Mouse (Mus musculus) spleen, postnatal 10 days (tissue): ENCODE results near the gene Snx9.
A peak's percentile ranks its signal among the peaks of the same experiment; 100 is the strongest.

Source experiments
- DNase-seq, 2 experiments: peaks; one replicate each; pipeline ENCODE4 v3.0.0; 2021 to 2022; ENCODE audit warnings: low spot score in 2 of 2

Snx9 gene

GRCm38 (mm10) chr17:5843641-5843990 lies 2.5 kb downstream of the Snx9 start:
- DNase-seq: no peak

- no peak for DNase-seq
Measured at GRCm38 (mm10) chr17:5845376-5845775, 4.2 kb downstream of the Snx9 start.

- no peak for DNase-seq
Measured at GRCm38 (mm10) chr17:5846101-5846500, 5.0 kb downstream of the Snx9 start.

- DNase-seq: no peak
Measured at GRCm38 (mm10) chr17:5848706-5849415, 7.7 kb downstream of the Snx9 start.

- no peak for DNase-seq
Measured at GRCm38 (mm10) chr17:5849421-5849910, 8.3 kb downstream of the Snx9 start.

- no peak for DNase-seq
Measured at GRCm38 (mm10) chr17:5850031-5850430, 8.9 kb downstream of the Snx9 start.

- DNase-seq: no peak
Measured at GRCm38 (mm10) chr17:5850476-5850875, 9.3 kb downstream of the Snx9 start.

- no peak for DNase-seq
Measured at GRCm38 (mm10) chr17:5853936-5854335, 12.8 kb downstream of the Snx9 start.

- no peak for DNase-seq
Measured at GRCm38 (mm10) chr17:5855560-5855959, 14.4 kb downstream of the Snx9 start.

- DNase-seq: no peak
Measured at GRCm38 (mm10) chr17:5856426-5856825, 15.3 kb downstream of the Snx9 start.

GRCm38 (mm10) chr17:5857206-5857605 lies 16.1 kb downstream of the Snx9 start:
- no peak for DNase-seq

GRCm38 (mm10) chr17:5858209-5858608 lies 17.1 kb downstream of the Snx9 start:
- no peak for DNase-seq

GRCm38 (mm10) chr17:5862285-5862684 lies 21.2 kb downstream of the Snx9 start:
- DNase-seq: no peak

GRCm38 (mm10) chr17:5862869-5863268 lies 21.7 kb downstream of the Snx9 start:
- no peak for DNase-seq

GRCm38 (mm10) chr17:5863745-5864144 lies 22.6 kb downstream of the Snx9 start:
- DNase-seq: no peak

- DNase-seq: peak in 1 of 2 experiments; percentile 32
Measured at GRCm38 (mm10) chr17:5867456-5867855, 26.3 kb downstream of the Snx9 start.

GRCm38 (mm10) chr17:5868319-5869031 lies 27.3 kb downstream of the Snx9 start:
- DNase-seq: no peak

GRCm38 (mm10) chr17:5869461-5869860 lies 28.3 kb downstream of the Snx9 start:
- no peak for DNase-seq

GRCm38 (mm10) chr17:5870002-5870401 lies 28.9 kb downstream of the Snx9 start:
- DNase-seq: no peak

- DNase-seq: no peak
Measured at GRCm38 (mm10) chr17:5870696-5871095, 29.6 kb downstream of the Snx9 start.

GRCm38 (mm10) chr17:5872506-5872905 lies 31.4 kb downstream of the Snx9 start:
- peak in 1 of 2 experiments; percentile 48 for DNase-seq

GRCm38 (mm10) chr17:5874565-5874964 lies 33.4 kb downstream of the Snx9 start:
- DNase-seq: no peak

GRCm38 (mm10) chr17:5877611-5878157 lies 36.6 kb downstream of the Snx9 start:
- no peak for DNase-seq
